Mouse (Mus musculus) forebrain, embryonic 16.5 days (tissue): Measurements from ENCODE around the gene Mad1l1. TPM values are rescaled to one million over a fixed set of nuclear protein-coding genes. Genes with fewer than 3 reads are reported as not detected.

ENCODE experiments used
- ATAC-seq: fragments of 200-750 bp; cut with Nextera tagmentation; 2 replicates; pipeline ENCODE4 v1.8.0; 2017; ENCODE audit warnings: mild to moderate bottlenecking, moderate library complexity
- H3K27ac ChIP-seq: fragments of 300-500 bp; sonication (generic); 2 replicates; pipeline ENCODE4 v1.5.1; 2014; ENCODE audit warnings: low read length, control low read depth
- H3K27me3 ChIP-seq: fragments of 300-500 bp; sonication (generic); replicated peaks from 2 replicates; pipeline ENCODE4 v1.6.1; 2014; ENCODE audit warnings: low read length; ENCODE audit not compliant: control insufficient read depth, insufficient read depth
- H3K36me3 ChIP-seq: fragments of 300-500 bp; sonication (generic); 2 replicates; pipeline ENCODE4 v1.6.1; 2014; ENCODE audit not compliant: control insufficient read depth, insufficient read depth
- H3K4me1 ChIP-seq: fragments of 300-500 bp; sonication (generic); replicated peaks from 2 replicates; pipeline ENCODE4 v1.6.1; 2014; ENCODE audit warnings: low read length; ENCODE audit not compliant: control insufficient read depth, insufficient read depth
- H3K4me2 ChIP-seq: fragments of 300-500 bp; sonication (generic); 2 replicates; pipeline ENCODE4 v1.6.1; 2014; ENCODE audit warnings: mild to moderate bottlenecking, low read length, control low read depth
- H3K4me3 ChIP-seq: fragments of 300-500 bp; sonication (generic); replicated peaks from 2 replicates; pipeline ENCODE4 v1.5.1; 2014; ENCODE audit warnings: mild to moderate bottlenecking, low read length, control low read depth
- H3K9ac ChIP-seq: fragments of 300-500 bp; sonication (generic); replicated peaks from 2 replicates; pipeline ENCODE4 v1.6.1; 2014; ENCODE audit warnings: low read depth, low read length, control low read depth
- H3K9me3 ChIP-seq: fragments of 300-500 bp; sonication (generic); 2 replicates; pipeline ENCODE4 v1.6.1; 2016; ENCODE audit warnings: low read length; ENCODE audit not compliant: control insufficient read depth
- WGBS: fragments of 180-500 bp; shearing (Covaris S2); extraction: QIAGEN DNeasy Blood & Tissue Kit; methylation state at CpG from one replicate; pipeline ENCODE4 v1.1.7; 2014; 5-methylcytosine and 5-hydroxymethylcytosine counted together
- polyA plus RNA-seq: library from polyadenylated mRNA; unstranded; fragments of >200 nt; fragmentation: Nextera tagmentation; extraction: Ambion mirVana; gene quantifications from 2 replicates; pipeline ENCODE4 v1.2.1, GENCODE M21; 2015

The Mad1l1 gene
- polyA plus RNA-seq, 1 experiment from 2014 or later: 33.4 TPM

DNA sequence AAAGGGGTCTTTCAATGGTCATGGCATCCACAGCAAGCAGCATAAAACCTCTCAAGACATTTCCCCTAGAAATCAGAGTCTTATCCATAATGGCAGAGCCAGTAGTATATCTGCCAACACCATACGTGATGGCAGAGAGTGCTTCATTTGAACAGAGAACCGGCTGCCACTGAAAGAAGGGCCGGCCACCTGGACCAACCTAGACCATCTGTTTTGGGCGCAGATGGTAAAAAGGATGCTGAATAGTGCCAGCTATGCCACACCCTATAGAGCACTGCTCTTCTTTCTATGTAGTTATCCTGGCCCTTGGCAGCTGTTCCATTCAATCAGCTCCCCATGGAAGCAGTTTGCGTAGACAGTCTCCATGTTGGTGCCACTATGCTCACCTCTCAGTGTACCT is 222.6 kb downstream of the Mad1l1 start:
- peaks cover 48% of the 10 kb centered on the region for H3K4me1 ChIP-seq
- ATAC-seq: no peak

DNA sequence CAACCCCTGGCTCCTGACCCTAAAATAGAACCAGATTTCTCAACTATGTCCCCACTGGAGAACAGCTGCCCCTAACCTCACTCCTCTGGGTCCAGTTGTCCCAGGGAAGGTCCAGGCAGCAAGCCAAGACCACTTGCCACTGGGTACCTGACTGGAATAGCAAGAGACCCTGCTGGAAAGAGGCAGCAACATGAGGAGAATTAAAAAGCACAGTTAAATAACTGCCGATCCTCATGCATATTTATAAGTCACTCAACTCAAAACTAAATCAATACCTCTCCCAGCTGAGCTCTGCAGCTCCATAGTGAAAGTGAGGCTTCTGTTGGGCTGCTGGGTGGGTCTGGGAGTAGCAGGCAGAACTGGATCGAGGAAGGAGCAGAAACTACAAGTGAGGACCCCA is 226.1 kb downstream of the Mad1l1 start:
- 11% methylated on average over 2 of the region's 2 CpGs for WGBS
- no peak overlapping the region for H3K9ac ChIP-seq
- peaks cover 57% of the 10 kb centered on the region for H3K4me1 ChIP-seq
- no peaks in the 10 kb centered on the region for H3K27me3 ChIP-seq
- no peaks in the 10 kb centered on the region for H3K36me3 ChIP-seq
- no peaks in the 10 kb centered on the region for H3K9me3 ChIP-seq
- peak overlapping the region; percentile 20; the same call in 1 of the 2 replicates for H3K27ac ChIP-seq
- no peak overlapping the region for H3K4me3 ChIP-seq
- peak; percentile 74 for ATAC-seq
- H3K4me2 ChIP-seq: peak overlapping the region; percentile 12; the same call in 1 of the 2 replicates

More for the DNA sequence above, 222.6 kb downstream of the Mad1l1 start:
- 64% methylated on average over 5 of the region's 5 CpGs for WGBS
- Histone ChIP-seq H3K9ac (no peak overlapping the region), H3K27me3 (no peaks in the 10 kb centered on the region), H3K36me3 (no peaks in the 10 kb centered on the region), H3K4me3 (no peak overlapping the region), H3K27ac (no peak overlapping the region), H3K9me3 (no peaks in the 10 kb centered on the region), H3K4me2 (no peak overlapping the region)

DNA sequence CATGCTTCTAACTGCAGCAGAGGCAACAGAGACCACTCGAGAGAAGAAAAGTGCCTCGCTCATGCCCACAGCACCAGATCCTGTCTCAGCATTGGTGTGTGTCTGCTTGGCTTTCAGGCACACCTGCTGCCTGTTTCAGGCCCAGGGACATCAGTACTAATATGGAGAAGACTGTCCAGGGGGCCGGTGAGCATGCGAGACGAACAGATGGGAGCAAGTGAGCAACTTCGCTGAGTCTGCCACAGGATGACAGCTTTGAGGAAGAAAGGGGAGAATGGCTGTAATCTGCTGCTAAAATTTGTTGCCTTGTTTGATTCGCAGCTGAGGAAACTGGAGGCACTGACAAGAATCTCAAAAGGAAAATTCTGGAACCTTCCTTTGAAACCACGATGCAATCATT is 227.9 kb downstream of the Mad1l1 start:
- Histone ChIP-seq H3K36me3 (no peaks in the 10 kb centered on the region), H3K9me3 (no peaks in the 10 kb centered on the region), H3K4me2 (no peak overlapping the region), H3K9ac (no peak overlapping the region), H3K27ac (peak overlapping the region; percentile 64), H3K4me3 (no peak overlapping the region), H3K4me1 (peaks cover 48% of the 10 kb centered on the region), H3K27me3 (no peaks in the 10 kb centered on the region)
- peak; percentile 31; the same call in 1 of the 2 replicates for ATAC-seq
- WGBS: 52% methylated on average over 8 of the region's 8 CpGs

DNA sequence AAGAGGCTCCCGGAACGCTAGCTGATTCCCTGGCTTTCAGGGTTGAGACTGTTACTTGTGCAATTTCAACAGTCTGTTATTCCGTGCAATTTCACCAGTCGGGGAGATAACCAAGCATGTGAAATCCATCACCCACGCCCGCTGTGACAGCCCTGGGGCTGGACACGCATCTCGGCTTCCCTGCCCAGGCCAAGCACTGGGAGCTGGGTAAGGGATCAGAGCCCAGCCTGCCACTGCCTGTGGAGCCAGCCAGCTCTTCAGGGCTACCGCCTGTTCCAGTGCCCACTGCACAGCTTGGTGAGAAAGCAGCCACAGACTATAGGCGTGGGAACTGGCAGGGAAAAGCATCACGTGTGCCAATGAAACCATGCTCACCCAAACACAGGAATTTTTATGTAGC is 229.8 kb downstream of the Mad1l1 start:
- Histone ChIP-seq H3K36me3 (no peaks in the 10 kb centered on the region), H3K9ac (no peak overlapping the region), H3K4me2 (peak overlapping the region; percentile 6; the same call in 1 of the 2 replicates), H3K27me3 (no peaks in the 10 kb centered on the region), H3K27ac (peak overlapping the region; percentile 38; the same call in 1 of the 2 replicates), H3K9me3 (no peaks in the 10 kb centered on the region), H3K4me3 (no peak overlapping the region), H3K4me1 (peaks cover 53% of the 10 kb centered on the region)
- peak; percentile 53 for ATAC-seq
- WGBS: 35% methylated on average over 11 of the region's 11 CpGs

DNA sequence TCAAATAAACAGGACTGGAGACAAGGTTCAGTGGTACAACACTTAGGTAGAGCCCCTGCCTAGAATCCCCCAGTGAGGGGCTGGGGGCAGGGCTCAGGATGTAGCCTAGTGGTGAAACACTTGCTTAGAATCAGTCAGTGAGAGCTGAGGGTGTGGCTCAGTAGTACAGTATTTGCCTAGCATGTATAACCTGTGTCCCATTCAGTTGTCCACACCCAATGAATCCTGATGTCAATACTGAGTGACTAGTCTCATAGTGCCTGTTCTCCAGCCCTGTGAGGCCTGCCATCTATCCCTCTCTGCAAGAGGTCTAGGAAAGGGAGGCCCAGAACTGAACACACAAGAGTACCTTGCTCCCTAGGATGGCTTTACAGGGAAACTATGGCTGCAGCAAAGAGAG is 232.1 kb downstream of the Mad1l1 start:
- no peaks in the 10 kb centered on the region for H3K27me3 ChIP-seq
- H3K36me3 ChIP-seq: no peaks in the 10 kb centered on the region
- no peak overlapping the region for H3K27ac ChIP-seq
- peaks cover 45% of the 10 kb centered on the region for H3K4me1 ChIP-seq
- no peak overlapping the region for H3K9ac ChIP-seq
- no peak for ATAC-seq
- H3K9me3 ChIP-seq: no peaks in the 10 kb centered on the region
- H3K4me2 ChIP-seq: no peak overlapping the region
- no peak overlapping the region for H3K4me3 ChIP-seq

DNA sequence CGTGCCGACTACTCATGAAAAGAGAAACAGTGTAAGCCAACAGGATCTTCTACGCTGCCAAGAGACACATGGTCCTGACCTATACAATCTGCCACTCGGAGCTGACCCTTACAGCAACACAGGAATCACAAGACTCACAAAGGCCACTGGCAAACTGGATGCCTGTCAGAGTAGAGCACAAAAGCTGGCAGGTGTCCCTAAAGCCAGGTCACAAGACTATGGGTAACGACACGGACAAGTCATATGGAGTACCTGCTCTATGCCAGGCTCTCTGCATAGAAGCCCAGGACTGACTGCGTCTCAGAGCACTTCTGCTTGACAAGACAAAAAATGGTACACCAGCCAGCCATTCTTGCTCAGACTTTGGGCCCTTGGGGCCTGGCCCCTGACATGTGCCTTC is 234.1 kb downstream of the Mad1l1 start:
- Histone ChIP-seq H3K4me3 (no peak overlapping the region), H3K27me3 (no peaks in the 10 kb centered on the region), H3K9ac (no peak overlapping the region), H3K36me3 (no peaks in the 10 kb centered on the region), H3K27ac (no peak overlapping the region), H3K9me3 (no peaks in the 10 kb centered on the region), H3K4me1 (peaks cover 36% of the 10 kb centered on the region), H3K4me2 (no peak overlapping the region)
- WGBS: 79% methylated on average over 7 of the region's 7 CpGs
- no peak for ATAC-seq

DNA sequence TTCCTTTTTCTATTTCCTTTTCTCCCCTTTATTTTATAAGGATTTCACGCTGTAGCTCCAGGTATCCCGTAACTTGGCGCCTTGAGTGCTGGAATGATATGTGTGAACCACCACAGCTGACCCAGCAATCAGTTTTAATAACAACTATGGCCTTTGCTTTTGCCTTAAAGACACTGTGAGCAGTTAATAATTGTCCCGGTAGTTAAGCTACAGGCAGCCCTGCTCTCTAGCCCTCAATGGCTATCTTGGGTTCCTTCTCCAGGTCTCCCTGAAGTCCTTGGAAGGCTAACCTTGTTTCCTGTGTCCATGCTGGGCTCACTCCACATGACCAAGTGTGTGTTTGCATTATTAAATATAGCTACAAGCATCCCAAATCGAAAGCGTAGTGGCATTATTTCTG is 237.0 kb downstream of the Mad1l1 start:
- Histone ChIP-seq H3K9ac (no peak overlapping the region), H3K36me3 (no peaks in the 10 kb centered on the region), H3K9me3 (no peaks in the 10 kb centered on the region), H3K4me2 (no peak overlapping the region), H3K27ac (no peak overlapping the region), H3K4me3 (no peak overlapping the region), H3K4me1 (peaks cover 27% of the 10 kb centered on the region), H3K27me3 (no peaks in the 10 kb centered on the region)
- WGBS: 96% methylated on average over 6 of the region's 6 CpGs
- no peak for ATAC-seq

DNA sequence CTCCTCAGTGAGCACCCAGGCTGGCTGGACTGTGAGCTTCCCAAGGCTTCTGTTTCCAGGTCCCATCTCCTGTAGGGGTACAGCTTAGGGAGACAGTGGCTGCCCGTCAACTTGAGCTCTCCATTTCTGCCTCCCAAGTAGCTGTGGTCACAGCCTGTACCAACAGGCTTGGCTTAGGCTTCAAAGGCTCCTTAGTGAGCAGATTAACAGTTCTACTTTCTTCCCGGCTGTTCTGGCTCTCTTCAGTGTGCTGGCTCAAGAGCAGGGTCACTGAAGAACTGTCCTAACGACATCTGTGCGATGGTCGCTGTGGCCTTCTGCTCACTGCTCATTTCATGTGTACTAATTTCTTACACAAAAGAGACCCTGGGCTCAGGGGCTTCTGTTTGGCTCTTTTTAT is 237.4 kb downstream of the Mad1l1 start:
- Histone ChIP-seq H3K27me3 (no peaks in the 10 kb centered on the region), H3K4me1 (peaks cover 27% of the 10 kb centered on the region), H3K9ac (no peak overlapping the region), H3K36me3 (no peaks in the 10 kb centered on the region), H3K9me3 (no peaks in the 10 kb centered on the region), H3K27ac (no peak overlapping the region), H3K4me3 (no peak overlapping the region), H3K4me2 (no peak overlapping the region)
- no peak for ATAC-seq
- WGBS: 64% methylated on average over 5 of the region's 5 CpGs

DNA sequence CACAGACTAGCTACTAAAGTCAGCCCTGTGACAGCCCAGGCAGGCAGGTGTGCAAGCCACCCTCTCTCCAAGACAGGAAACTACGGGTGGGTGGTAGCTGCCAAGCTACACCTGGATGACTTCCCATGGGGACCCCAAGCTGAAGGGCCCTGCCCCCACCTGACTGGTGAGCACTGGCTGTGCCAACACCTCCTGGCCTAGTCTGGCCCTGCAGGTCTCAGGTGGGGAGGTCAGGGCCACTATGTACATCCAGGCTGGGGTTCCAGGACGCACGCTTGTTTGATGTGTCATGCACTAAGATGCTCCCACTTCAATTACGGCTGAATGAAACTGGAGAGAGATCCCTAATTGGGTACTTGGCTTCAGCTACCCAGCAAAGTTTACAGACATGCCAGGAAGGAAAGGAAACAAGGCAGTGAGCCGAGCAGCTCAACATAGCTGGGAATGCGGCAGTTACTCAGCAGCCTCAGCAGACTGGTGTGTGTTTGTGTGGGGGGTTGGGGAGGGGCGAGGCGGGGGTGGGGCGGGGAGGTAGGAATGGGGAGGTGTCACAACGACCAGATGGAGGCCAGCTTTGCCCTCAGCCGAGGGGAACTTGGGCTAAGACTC is 239.0 kb downstream of the Mad1l1 start:
- no peak overlapping the region for H3K4me2 ChIP-seq
- H3K9me3 ChIP-seq: no peaks in the 10 kb centered on the region
- H3K27me3 ChIP-seq: no peaks in the 10 kb centered on the region
- ATAC-seq: peak; percentile 88
- H3K4me3 ChIP-seq: no peak overlapping the region
- no peak overlapping the region for H3K9ac ChIP-seq
- H3K36me3 ChIP-seq: no peaks in the 10 kb centered on the region
- H3K27ac ChIP-seq: no peak overlapping the region
- H3K4me1 ChIP-seq: peaks cover 27% of the 10 kb centered on the region
- 31% methylated on average over 11 of the region's 11 CpGs for WGBS

DNA sequence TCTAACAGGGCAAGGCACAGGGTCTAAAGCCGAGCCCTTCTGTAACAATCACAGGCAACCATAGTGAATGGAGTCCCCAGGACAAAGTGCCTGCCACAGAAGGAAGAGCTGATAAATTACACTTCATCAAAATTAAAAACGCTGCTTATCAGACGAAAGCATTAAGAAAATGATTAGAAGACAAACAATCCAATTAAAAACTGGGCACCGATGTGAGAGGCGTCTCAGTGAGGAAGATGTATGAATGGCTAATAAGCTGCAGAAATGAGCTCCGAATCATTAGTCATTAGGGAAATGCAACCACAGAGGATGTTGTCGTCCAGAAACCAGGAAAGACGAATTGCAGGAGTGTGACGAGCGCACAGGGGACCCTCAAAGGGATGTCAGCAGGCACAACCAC is 240.3 kb downstream of the Mad1l1 start:
- ATAC-seq: no peak
- WGBS: 39% methylated on average over 10 of the region's 10 CpGs
- Histone ChIP-seq H3K9me3 (no peaks in the 10 kb centered on the region), H3K9ac (no peak overlapping the region), H3K4me3 (no peak overlapping the region), H3K4me2 (no peak overlapping the region), H3K4me1 (peaks cover 19% of the 10 kb centered on the region), H3K27ac (no peak overlapping the region), H3K36me3 (no peaks in the 10 kb centered on the region), H3K27me3 (no peaks in the 10 kb centered on the region)
